Mouse (Mus musculus): ENCODE measurements around the gene Gm18596.
"Not testable (repeated sequence)": the region's sequence is repeated elsewhere in the genome, so short reads cannot be mapped to it uniquely, and the experiment has no call there.

DNA sequence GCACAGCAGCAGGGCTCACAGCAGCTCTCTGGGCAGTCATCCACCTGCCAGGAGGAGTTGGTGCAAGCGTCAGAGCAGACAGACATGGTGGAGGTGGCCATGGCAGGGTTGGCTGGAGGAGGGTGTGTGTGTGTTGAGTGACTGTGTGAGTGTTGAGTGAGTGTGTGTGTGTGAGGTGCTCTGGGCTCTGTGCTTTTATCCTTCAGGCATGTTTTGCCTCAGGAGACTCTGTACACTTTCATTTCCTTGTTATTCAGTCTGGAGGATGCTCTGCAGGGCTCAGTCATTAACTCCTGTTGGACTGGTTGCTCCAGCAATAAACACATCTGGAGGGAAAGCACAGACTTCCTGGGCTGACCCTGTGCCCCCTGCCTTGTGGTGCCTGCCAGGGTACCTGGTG, 8.8 kb upstream of the Gm18596 start, which contains the start of gene Gm9736:
- not testable (repeated sequence) for TF ChIP-seq CTCF, EP300 (IDR thresholded peaks at IDR 0.05; ENCODE audit: low read depth)
